Mouse (Mus musculus) testis, adult 2 months (tissue): ENCODE data around the gene Tmem269.

Experiments
- CTCF ChIP-seq: fragments of 200-500 bp; IDR thresholded peaks from 2 replicates; pipeline ENCODE4 v1.5.1; 2012; ENCODE audit warnings: low read depth, mild to moderate bottlenecking, inconsistent platforms, low read length, moderate library complexity; ENCODE audit not compliant: control insufficient read depth, insufficient read depth, insufficient replicate concordance
- POLR2A ChIP-seq: fragments of 200-500 bp; IDR thresholded peaks from 2 replicates; pipeline ENCODE4 v1.6.1; 2012; ENCODE audit warnings: low read depth, mild to moderate bottlenecking, inconsistent platforms, low read length, moderate library complexity; ENCODE audit not compliant: control insufficient read depth

- TF ChIP-seq CTCF (peak; percentile 25; the same call in 1 of the 2 replicates), POLR2A (no peak)
These were observed 50.4 kb downstream of the Tmem269 start for GRCm38 (mm10) chr4:119167663-119168062.
